ENCODE assay signal across 14 mouse cellular contexts in genomic region chr2:13233902-13234301, GRCm38 (mm10). TPM values are rescaled to one million over a fixed set of nuclear protein-coding genes. Genes with fewer than 3 reads are reported as not detected.
DNase-seq lines count a peak whose midpoint lies in the region; ATAC-seq lines count a peak whose summit lies in the region.
"Had no signal": no experiment of that assay in that cellular context is flagged by ENCODE, and none has a peak within 500 bp of the region (broad histone marks: within the 10 kb centered on the region; RNA-seq: fewer than 3 reads in every experiment).

No protein-coding gene starts in this region.

- DNase-seq in hindbrain, embryonic 11.5 days (ENCODE audit: low spot score) = no peak
- DNase-seq in embryo, embryonic 10 days (ENCODE audit: low spot score) = peak; percentile 38
- peak; percentile 12 to 24 for DNase-seq in kidney, postnatal 36 days
- DNase-seq in retina, embryonic 14.5 days (ENCODE audit: low spot score) = peak; percentile 47
- DNase-seq in thymus, postnatal 10 days (ENCODE audit: low spot score in 2 of 2) = no peak
- DNase-seq in c-Kit-positive CD71-positive TER-119-positive erythroid progenitor cells, embryonic 14.5 days (ENCODE audit: low spot score) = no peak
- DNase-seq in testis, postnatal 10 days (ENCODE audit: low spot score) = no peak
- DNase-seq: adrenal gland, postnatal 25 days; cerebellum, adult 11 months; lung, embryonic 14.5 days; thymus, adult 18-20 months had no signal

- no peak overlapping the region for H3K4me3 ChIP-seq in hindbrain, embryonic 13.5 days
- H3K4me3 ChIP-seq in hindbrain, embryonic 11.5 days (ENCODE audit: low read depth, low read length) = no peak overlapping the region
- H3K4me3 ChIP-seq: limb, embryonic 15.5 days; midbrain, embryonic 10.5 days had no signal

- peak; percentile 17; the same call in 1 of the 2 replicates for ATAC-seq in hindbrain, embryonic 13.5 days (ENCODE audit: low FRiP score)
- no peak; the same call in 1 of the 2 replicates for ATAC-seq in hindbrain, embryonic 11.5 days (ENCODE audit: low FRiP score)

- WGBS in hindbrain, embryonic 13.5 days = 40% methylated on average over 7 of the region's 7 CpGs
- 42% methylated on average over 7 of the region's 7 CpGs for WGBS in hindbrain, embryonic 11.5 days

- H3K4me1 ChIP-seq in hindbrain, embryonic 13.5 days (replicated peaks) = peaks cover 17% of the 10 kb centered on the region
- no peaks in the 10 kb centered on the region for H3K4me1 ChIP-seq in hindbrain, embryonic 11.5 days (replicated peaks; ENCODE audit: control insufficient read depth, insufficient read depth, low read length)

- no peaks in the 10 kb centered on the region for H3K9me3 ChIP-seq in hindbrain, embryonic 13.5 days
- H3K9me3 ChIP-seq in hindbrain, embryonic 11.5 days (ENCODE audit: control insufficient read depth, low read length) = no peaks in the 10 kb centered on the region
- H3K9me3 ChIP-seq: limb, embryonic 15.5 days; midbrain, embryonic 10.5 days had no signal

- no peak overlapping the region for H3K27ac ChIP-seq in hindbrain, embryonic 13.5 days
- H3K27ac ChIP-seq in hindbrain, embryonic 11.5 days (ENCODE audit: low read depth, low read length) = no peak overlapping the region
- H3K27ac ChIP-seq: limb, embryonic 15.5 days; midbrain, embryonic 10.5 days had no signal

- no peak overlapping the region for H3K9ac ChIP-seq in hindbrain, embryonic 13.5 days
- H3K9ac ChIP-seq in hindbrain, embryonic 11.5 days (ENCODE audit: low read depth, low read length) = no peak overlapping the region
- H3K9ac ChIP-seq: limb, embryonic 15.5 days; lung, embryonic 14.5 days had no signal

- H3K36me3 ChIP-seq in hindbrain, embryonic 13.5 days = no peaks in the 10 kb centered on the region
- H3K36me3 ChIP-seq in hindbrain, embryonic 11.5 days (ENCODE audit: control insufficient read depth, insufficient read depth, low read length) = no peaks in the 10 kb centered on the region
- H3K36me3 ChIP-seq: limb, embryonic 15.5 days; midbrain, embryonic 10.5 days had no signal

- H3K4me2 ChIP-seq in hindbrain, embryonic 13.5 days = no peak overlapping the region
- H3K4me2 ChIP-seq in hindbrain, embryonic 11.5 days (replicated peaks; ENCODE audit: low read depth, low read length) = no peak overlapping the region
- H3K4me2 ChIP-seq: limb, embryonic 15.5 days; lung, embryonic 14.5 days had no signal

- no peaks in the 10 kb centered on the region for H3K27me3 ChIP-seq in hindbrain, embryonic 13.5 days
- no peaks in the 10 kb centered on the region for H3K27me3 ChIP-seq in hindbrain, embryonic 11.5 days (ENCODE audit: control insufficient read depth, insufficient read depth, low read length)
- H3K27me3 ChIP-seq: limb, embryonic 15.5 days had no signal

RNA-seq across cellular contexts. Expression of gene Rsu1, which starts 37.3 kb away (rescaled TPM):
- 66.9 and 68.4 TPM in 2 replicates for polyA plus RNA-seq in hindbrain, embryonic 13.5 days (2015; fragmentation: Nextera tagmentation; extraction: Ambion mirVana)
- 81.1 and 84.5 TPM in 2 replicates for polyA plus RNA-seq in hindbrain, embryonic 11.5 days (2014; fragmentation: Nextera tagmentation; extraction: Ambion mirVana)

Comparison
In these comparisons a context has a peak if more than half of its experiments do, and no peak if none do; other contexts are left out.
1. DNase-seq: peak in embryo, embryonic 10 days (single experiment), kidney, postnatal 36 days (2 of 2) and retina, embryonic 14.5 days (single experiment); none in hindbrain, embryonic 11.5 days (single experiment), thymus, postnatal 10 days (0 of 2), c-Kit-positive CD71-positive TER-119-positive erythroid progenitor cells, embryonic 14.5 days (single experiment) and testis, postnatal 10 days (single experiment).